Mouse (Mus musculus) liver, embryonic 16.5 days (tissue): Measurements from ENCODE around the gene BC067074. TPM values are rescaled to one million over a fixed set of nuclear protein-coding genes. Genes with fewer than 3 reads are reported as not detected.
"Not testable (repeated sequence)": the region's sequence is repeated elsewhere in the genome, so short reads cannot be mapped to it uniquely, and the experiment has no call there.

Experiments used
- ATAC-seq: fragments of 200-750 bp; cut with Nextera tagmentation; 2 replicates; pipeline ENCODE4 v1.8.0; 2017; ENCODE audit warnings: low read depth, mild to moderate bottlenecking, moderate number of reproducible peaks, moderate library complexity
- H3K27ac ChIP-seq: fragments of 300-500 bp; sonication (generic); 2 replicates; pipeline ENCODE4 v1.5.1; 2014; ENCODE audit warnings: mild to moderate bottlenecking, low read length
- H3K27me3 ChIP-seq: fragments of 300-500 bp; sonication (generic); 2 replicates; pipeline ENCODE4 v1.6.1; 2014; ENCODE audit warnings: low read depth, low read length, mixed read lengths; ENCODE audit not compliant: control insufficient read depth, insufficient read depth
- H3K36me3 ChIP-seq: fragments of 300-500 bp; sonication (generic); 2 replicates; pipeline ENCODE4 v1.6.1; 2014; ENCODE audit warnings: mild to moderate bottlenecking; ENCODE audit not compliant: control insufficient read depth, insufficient read depth
- H3K4me1 ChIP-seq: fragments of 300-500 bp; sonication (generic); 2 replicates; pipeline ENCODE4 v1.6.1; 2014; ENCODE audit warnings: low read depth, low read length, mixed read lengths; ENCODE audit not compliant: control insufficient read depth
- H3K4me2 ChIP-seq: fragments of 300-500 bp; sonication (generic); 2 replicates; pipeline ENCODE4 v1.6.1; 2014; ENCODE audit warnings: low read depth, low read length, mixed read lengths
- H3K4me3 ChIP-seq: fragments of 300-500 bp; sonication (generic); 2 replicates; pipeline ENCODE4 v1.5.1; 2014; ENCODE audit warnings: low read depth, mild to moderate bottlenecking, low read length
- H3K9ac ChIP-seq: fragments of 300-500 bp; sonication (generic); 2 replicates; pipeline ENCODE4 v1.6.1; 2014; ENCODE audit warnings: low read depth, low read length
- H3K9me3 ChIP-seq: fragments of 300-500 bp; sonication (generic); replicated peaks from 2 replicates; pipeline ENCODE4 v1.6.1; 2016; ENCODE audit warnings: low read length; ENCODE audit not compliant: control insufficient read depth
- WGBS: fragments of 180-500 bp; shearing (Covaris S2); extraction: QIAGEN DNeasy Blood & Tissue Kit; methylation state at CpG from one replicate; pipeline ENCODE4 v1.1.7; 2014; ENCODE audit not compliant: insufficient replicate concordance; 5-methylcytosine and 5-hydroxymethylcytosine counted together
- polyA plus RNA-seq: library from polyadenylated mRNA; unstranded; fragments of >200 nt; fragmentation: Nextera tagmentation; extraction: Ambion mirVana; gene quantifications from 2 replicates; pipeline ENCODE4 v1.2.1, GENCODE M21; 2015

Gene BC067074
- polyA plus RNA-seq, 1 experiment from 2014 or later: 0.18 TPM

DNA sequence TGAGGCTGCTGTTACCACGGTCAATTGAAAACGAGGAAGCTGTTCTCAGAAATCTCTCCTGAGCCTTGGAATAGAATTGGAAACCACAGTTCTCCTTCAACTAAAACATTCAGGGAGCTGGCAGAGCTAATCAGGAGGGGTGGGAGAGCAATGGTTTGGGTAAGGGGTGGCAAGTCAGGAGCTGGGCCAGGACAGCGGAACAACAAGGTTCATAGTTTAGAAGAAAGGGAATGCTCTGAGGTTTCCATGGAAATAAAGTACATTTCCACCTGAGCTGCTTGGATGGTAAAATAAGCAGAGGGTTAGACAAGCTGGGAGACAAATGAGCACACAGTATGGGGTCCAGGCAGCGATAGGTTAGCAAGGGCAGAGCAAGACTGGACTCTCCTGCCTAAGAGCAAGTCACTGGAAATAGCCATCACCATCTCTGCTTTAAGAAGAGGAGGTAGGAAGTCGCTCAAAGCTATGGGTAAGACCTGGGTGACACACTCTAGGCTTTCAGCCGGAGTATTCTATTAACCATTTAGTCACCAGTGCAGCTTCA lies 86.9 kb downstream of the BC067074 start:
- H3K9me3 ChIP-seq: no peaks in the 10 kb centered on the region
- H3K4me3 ChIP-seq: no peak overlapping the region
- H3K27me3 ChIP-seq: no peaks in the 10 kb centered on the region
- H3K4me1 ChIP-seq: no peaks in the 10 kb centered on the region
- H3K36me3 ChIP-seq: no peaks in the 10 kb centered on the region
- no peak for ATAC-seq
- H3K27ac ChIP-seq: no peak overlapping the region
- H3K4me2 ChIP-seq: no peak overlapping the region
- WGBS: 51% methylated on average over 6 of the region's 6 CpGs
- no peak overlapping the region for H3K9ac ChIP-seq

- Histone ChIP-seq H3K27me3 (no peaks in the 10 kb centered on the region), H3K4me3 (no peak overlapping the region), H3K36me3 (no peaks in the 10 kb centered on the region), H3K4me1 (no peaks in the 10 kb centered on the region), H3K9ac (no peak overlapping the region), H3K4me2 (no peak overlapping the region), H3K9me3 (no peaks in the 10 kb centered on the region), H3K27ac (no peak overlapping the region)
- WGBS: 45% methylated on average over 1 of the region's 1 CpGs
- 0 out of 2 replicates have a peak, but pooled peaks have one; percentile 24 for ATAC-seq
Measured at GRCm38 (mm10) chr13:113381710-113382109, 88.8 kb downstream of the BC067074 start.

DNA sequence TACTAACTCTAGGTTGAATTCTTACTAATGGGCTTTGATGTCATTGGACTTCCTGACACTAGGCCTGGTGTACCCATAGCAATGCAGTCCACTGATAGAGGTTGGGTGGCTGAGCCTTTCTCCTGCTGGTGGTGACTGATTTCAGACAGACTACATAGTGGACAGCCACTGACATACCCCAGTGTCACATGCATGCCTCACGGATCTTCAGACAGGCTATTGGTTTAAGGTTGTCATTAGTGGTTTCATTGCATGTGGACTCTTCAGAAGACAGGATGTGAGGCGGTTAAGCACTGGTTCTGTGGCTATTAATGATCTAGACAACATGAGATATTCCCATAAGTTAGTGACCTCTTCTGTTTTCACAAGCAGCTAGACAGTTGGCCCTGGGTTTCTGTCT lies 89.2 kb downstream of the BC067074 start:
- Histone ChIP-seq H3K9ac (no peak overlapping the region), H3K27ac (no peak overlapping the region), H3K36me3 (no peaks in the 10 kb centered on the region), H3K9me3 (no peaks in the 10 kb centered on the region), H3K4me3 (no peak overlapping the region), H3K4me2 (no peak overlapping the region), H3K27me3 (no peaks in the 10 kb centered on the region), H3K4me1 (no peaks in the 10 kb centered on the region)
- ATAC-seq: no peak
- WGBS: 31% methylated on average over 2 of the region's 2 CpGs

GRCm38 (mm10) chr13:113382770-113383169 lies 89.8 kb downstream of the BC067074 start:
- H3K4me1 ChIP-seq, ATAC-seq, H3K9ac ChIP-seq, H3K27me3 ChIP-seq, H3K9me3 ChIP-seq, H3K4me2 ChIP-seq, H3K36me3 ChIP-seq, H3K4me3 ChIP-seq, H3K27ac ChIP-seq: not testable (repeated sequence)

- H3K27me3 ChIP-seq: no peaks in the 10 kb centered on the region
- H3K9me3 ChIP-seq: no peaks in the 10 kb centered on the region
- no peaks in the 10 kb centered on the region for H3K4me1 ChIP-seq
- ATAC-seq: no peak
- H3K4me3 ChIP-seq: no peak overlapping the region
- 70% methylated on average over 6 of the region's 6 CpGs for WGBS
- H3K9ac ChIP-seq: no peak overlapping the region
- no peak overlapping the region for H3K4me2 ChIP-seq
- H3K36me3 ChIP-seq: no peaks in the 10 kb centered on the region
- H3K27ac ChIP-seq: no peak overlapping the region
Measured at GRCm38 (mm10) chr13:113393386-113393785, 100.4 kb downstream of the BC067074 start.

DNA sequence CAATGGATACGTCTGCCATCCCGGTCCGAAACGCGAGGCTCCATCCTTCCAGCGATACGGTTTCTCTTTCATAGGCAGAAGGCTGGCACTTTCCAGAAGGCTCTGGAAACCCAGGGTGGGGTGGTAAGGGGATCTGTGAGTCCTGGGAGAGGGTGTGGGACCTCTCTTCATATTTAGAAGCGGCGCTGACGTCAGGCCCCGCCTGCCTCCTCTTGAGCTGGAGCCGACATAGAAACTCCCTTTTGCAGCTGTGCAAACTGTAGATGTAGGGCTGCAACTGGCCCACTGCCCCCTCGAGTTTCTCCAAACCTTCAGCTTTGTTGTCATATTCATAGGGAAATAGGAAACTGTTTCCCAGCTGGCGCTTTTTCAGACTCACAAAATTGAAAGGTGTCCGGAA lies 101.6 kb downstream of the BC067074 start:
- Histone ChIP-seq H3K9ac (no peak overlapping the region), H3K9me3 (no peaks in the 10 kb centered on the region), H3K27ac (no peak overlapping the region), H3K4me2 (no peak overlapping the region), H3K4me3 (no peak overlapping the region), H3K4me1 (no peaks in the 10 kb centered on the region), H3K27me3 (no peaks in the 10 kb centered on the region), H3K36me3 (no peaks in the 10 kb centered on the region)
- no peak for ATAC-seq
- 78% methylated on average over 15 of the region's 15 CpGs for WGBS

GRCm38 (mm10) chr13:113397006-113397520 lies 104.1 kb downstream of the BC067074 start:
- no peaks in the 10 kb centered on the region for H3K27me3 ChIP-seq
- H3K4me1 ChIP-seq: no peaks in the 10 kb centered on the region
- 58% methylated on average over 9 of the region's 9 CpGs for WGBS
- H3K4me2 ChIP-seq: no peak overlapping the region
- H3K36me3 ChIP-seq: no peaks in the 10 kb centered on the region
- ATAC-seq: no peak
- H3K9me3 ChIP-seq: no peaks in the 10 kb centered on the region
- H3K27ac ChIP-seq: no peak overlapping the region
- H3K9ac ChIP-seq: no peak overlapping the region
- H3K4me3 ChIP-seq: no peak overlapping the region

DNA sequence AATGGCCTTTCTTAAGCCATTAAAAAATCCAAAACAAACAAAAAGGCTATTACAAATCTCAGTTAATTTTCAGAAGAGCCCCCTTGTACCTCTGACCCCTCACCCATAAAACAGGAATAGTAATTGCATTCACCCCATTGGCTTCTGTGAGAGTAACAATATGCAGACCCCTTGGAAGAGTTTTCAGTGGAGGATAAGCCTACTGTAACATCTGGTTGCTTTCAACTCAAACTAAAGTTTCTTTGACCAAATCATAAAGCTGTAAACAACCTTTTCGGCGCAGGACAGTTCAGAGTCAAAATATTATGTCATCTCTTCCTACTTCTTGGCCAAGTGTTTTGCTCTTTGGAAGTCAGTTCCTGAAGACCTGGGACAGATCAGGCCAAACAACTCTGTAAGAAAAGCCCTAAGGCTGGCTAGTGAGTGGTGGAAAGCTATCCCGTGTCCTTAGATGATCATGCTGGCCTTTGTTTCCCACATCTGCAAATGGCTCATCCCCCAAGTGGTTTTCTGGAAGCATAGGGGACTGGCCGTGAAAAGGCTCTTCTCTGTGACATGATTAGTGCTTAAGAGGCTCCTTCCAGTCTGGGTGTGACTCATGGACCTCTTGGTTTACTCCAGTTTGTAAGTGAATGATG lies 108.5 kb downstream of the BC067074 start:
- Histone ChIP-seq H3K27me3 (no peaks in the 10 kb centered on the region), H3K36me3 (no peaks in the 10 kb centered on the region), H3K9ac (no peak overlapping the region), H3K4me1 (no peaks in the 10 kb centered on the region), H3K9me3 (no peaks in the 10 kb centered on the region), H3K4me2 (no peak overlapping the region), H3K4me3 (no peak overlapping the region), H3K27ac (no peak overlapping the region)
- 56% methylated on average over 4 of the region's 4 CpGs for WGBS
- no peak for ATAC-seq

- Histone ChIP-seq H3K4me2 (no peak overlapping the region), H3K4me3 (no peak overlapping the region), H3K36me3 (no peaks in the 10 kb centered on the region), H3K9ac (no peak overlapping the region), H3K27me3 (no peaks in the 10 kb centered on the region), H3K27ac (no peak overlapping the region), H3K9me3 (no peaks in the 10 kb centered on the region), H3K4me1 (no peaks in the 10 kb centered on the region)
- WGBS: 66% methylated on average over 6 of the region's 6 CpGs
- no peak for ATAC-seq
Measured at GRCm38 (mm10) chr13:113403706-113404105, 110.7 kb downstream of the BC067074 start.
